Mouse (Mus musculus): ENCODE measurements at regions not wholly inside any gene's neighbourhood (a gene's known extent, or its start where the extent isn't known, plus 50 kb on each side); places are given as distances from the start of the nearest gene placed in this dataset.
A peak's percentile ranks its signal among the peaks of the same experiment; 100 is the strongest.

GRCm38 (mm10) chr4:127675745-127676315 is 294.9 kb downstream of the CK137956 start:
- no peak for ATAC-seq (ENCODE audit: low FRiP score, low TSS enrichment)
- H3K36me3 ChIP-seq (ENCODE audit: insufficient read depth, low read length) = no peaks in the 10 kb centered on the region

GRCm38 (mm10) chr4:127659950-127660349 is 302.0 kb upstream of the Gjb5 start:
- H3K36me3 ChIP-seq (ENCODE audit: insufficient read depth, low read length) = no peaks in the 10 kb centered on the region
- no peaks in the 10 kb centered on the region for H3K27me3 ChIP-seq (ENCODE audit: insufficient read depth, low read length)
- no peak overlapping the region for H3K4me2 ChIP-seq (replicated peaks; ENCODE audit: low read depth, low read length)
- no peaks in the 10 kb centered on the region for H3K4me1 ChIP-seq (ENCODE audit: insufficient read depth, low read length)
- 83% methylated on average over 1 of the region's 1 CpGs for WGBS
- no peak overlapping the region for H3K4me3 ChIP-seq (ENCODE audit: low read length)
- H3K27ac ChIP-seq (ENCODE audit: low read length) = no peak overlapping the region
- no peak overlapping the region for H3K9ac ChIP-seq (replicated peaks; ENCODE audit: low read length)
- no peak for ATAC-seq (ENCODE audit: low FRiP score, low TSS enrichment)
- no peaks in the 10 kb centered on the region for H3K9me3 ChIP-seq (ENCODE audit: low read length)

More at GRCm38 (mm10) chr4:127675745-127676315, 294.9 kb downstream of the CK137956 start:
- H3K4me3 ChIP-seq (ENCODE audit: low read length) = no peak overlapping the region
- H3K9me3 ChIP-seq (ENCODE audit: low read length) = no peaks in the 10 kb centered on the region
- 13% methylated on average over 16 of the region's 16 CpGs for WGBS
- no peak overlapping the region for H3K9ac ChIP-seq (replicated peaks; ENCODE audit: low read length)
- no peak overlapping the region for H3K4me2 ChIP-seq (replicated peaks; ENCODE audit: low read depth, low read length)
- no peaks in the 10 kb centered on the region; the same call in 1 of the 2 replicates for H3K4me1 ChIP-seq (ENCODE audit: insufficient read depth, low read length)
- no peaks in the 10 kb centered on the region for H3K27me3 ChIP-seq (ENCODE audit: insufficient read depth, low read length)
- no peak overlapping the region for H3K27ac ChIP-seq (ENCODE audit: low read length)

- H3K27ac ChIP-seq (ENCODE audit: low read length) = no peak overlapping the region
- no peaks in the 10 kb centered on the region for H3K36me3 ChIP-seq (ENCODE audit: insufficient read depth, low read length)
- no peak overlapping the region for H3K9ac ChIP-seq (replicated peaks; ENCODE audit: low read length)
- H3K4me1 ChIP-seq (ENCODE audit: insufficient read depth, low read length) = no peaks in the 10 kb centered on the region
- H3K27me3 ChIP-seq (ENCODE audit: insufficient read depth, low read length) = no peaks in the 10 kb centered on the region
- H3K4me3 ChIP-seq (ENCODE audit: low read length) = no peak overlapping the region
- no peak overlapping the region for H3K4me2 ChIP-seq (replicated peaks; ENCODE audit: low read depth, low read length)
- WGBS = 83% methylated on average over 5 of the region's 5 CpGs
- H3K9me3 ChIP-seq (ENCODE audit: low read length) = no peaks in the 10 kb centered on the region
- no peak for ATAC-seq (ENCODE audit: low FRiP score, low TSS enrichment)
These were observed 293.6 kb upstream of the Gjb5 start for GRCm38 (mm10) chr4:127651601-127652000.

- no peak for ATAC-seq (ENCODE audit: low FRiP score, low TSS enrichment)
- no peaks in the 10 kb centered on the region for H3K27me3 ChIP-seq (ENCODE audit: insufficient read depth, low read length)
- 27% methylated on average over 5 of the region's 5 CpGs for WGBS
These were observed 290.0 kb upstream of the Gjb5 start for GRCm38 (mm10) chr4:127648011-127648410.

GRCm38 (mm10) chr4:127647189-127647588 is 289.2 kb upstream of the Gjb5 start:
- Histone ChIP-seq H3K27me3 (ENCODE audit: insufficient read depth, low read length) (no peaks in the 10 kb centered on the region), H3K9ac (replicated peaks; ENCODE audit: low read length) (no peak overlapping the region), H3K9me3 (ENCODE audit: low read length) (no peaks in the 10 kb centered on the region), H3K4me3 (ENCODE audit: low read length) (no peak overlapping the region), H3K36me3 (ENCODE audit: insufficient read depth, low read length) (no peaks in the 10 kb centered on the region), H3K4me1 (ENCODE audit: insufficient read depth, low read length) (no peaks in the 10 kb centered on the region), H3K27ac (ENCODE audit: low read length) (no peak overlapping the region), H3K4me2 (replicated peaks; ENCODE audit: low read depth, low read length) (no peak overlapping the region)
- ATAC-seq (ENCODE audit: low FRiP score, low TSS enrichment) = no peak
- 45% methylated on average over 8 of the region's 8 CpGs for WGBS

More at GRCm38 (mm10) chr4:127648011-127648410, 290.0 kb upstream of the Gjb5 start:
- Histone ChIP-seq H3K36me3 (ENCODE audit: insufficient read depth, low read length) (no peaks in the 10 kb centered on the region), H3K9ac (replicated peaks; ENCODE audit: low read length) (no peak overlapping the region), H3K9me3 (ENCODE audit: low read length) (no peaks in the 10 kb centered on the region), H3K4me3 (ENCODE audit: low read length) (no peak overlapping the region), H3K4me1 (ENCODE audit: insufficient read depth, low read length) (no peaks in the 10 kb centered on the region), H3K27ac (ENCODE audit: low read length) (no peak overlapping the region), H3K4me2 (replicated peaks; ENCODE audit: low read depth, low read length) (no peak overlapping the region)

- Histone ChIP-seq H3K9ac (replicated peaks; ENCODE audit: low read length) (no peak overlapping the region), H3K4me2 (replicated peaks; ENCODE audit: low read depth, low read length) (no peak overlapping the region), H3K4me3 (ENCODE audit: low read length) (no peak overlapping the region), H3K27ac (ENCODE audit: low read length) (no peak overlapping the region), H3K27me3 (ENCODE audit: insufficient read depth, low read length) (no peaks in the 10 kb centered on the region), H3K9me3 (ENCODE audit: low read length) (no peaks in the 10 kb centered on the region), H3K36me3 (ENCODE audit: insufficient read depth, low read length) (no peaks in the 10 kb centered on the region), H3K4me1 (ENCODE audit: insufficient read depth, low read length) (0 out of 2 replicates have a peak, but pooled peaks cover 3% of the 10 kb centered on the region)
- peak; percentile 71 for ATAC-seq (ENCODE audit: low FRiP score, low TSS enrichment)
- WGBS = 52% methylated on average over 14 of the region's 14 CpGs
These were observed 282.5 kb upstream of the Gjb5 start for GRCm38 (mm10) chr4:127640251-127641085.

- no peaks in the 10 kb centered on the region for H3K9me3 ChIP-seq (ENCODE audit: low read length)
- no peak overlapping the region for H3K4me3 ChIP-seq (ENCODE audit: low read length)
- no peak for ATAC-seq (ENCODE audit: low FRiP score, low TSS enrichment)
- H3K36me3 ChIP-seq (ENCODE audit: insufficient read depth, low read length) = no peaks in the 10 kb centered on the region
- no peak overlapping the region for H3K27ac ChIP-seq (ENCODE audit: low read length)
- 0 out of 2 replicates have a peak, but pooled peaks cover 3% of the 10 kb centered on the region for H3K4me1 ChIP-seq (ENCODE audit: insufficient read depth, low read length)
- 88% methylated on average over 3 of the region's 3 CpGs for WGBS
- no peaks in the 10 kb centered on the region for H3K27me3 ChIP-seq (ENCODE audit: insufficient read depth, low read length)
- no peak overlapping the region for H3K9ac ChIP-seq (replicated peaks; ENCODE audit: low read length)
- no peak overlapping the region for H3K4me2 ChIP-seq (replicated peaks; ENCODE audit: low read depth, low read length)
These were observed 281.8 kb upstream of the Gjb5 start for GRCm38 (mm10) chr4:127639765-127640164.

- ATAC-seq (ENCODE audit: low FRiP score, low TSS enrichment) = no peak
- Histone ChIP-seq H3K27ac (ENCODE audit: low read length) (no peak overlapping the region), H3K9ac (replicated peaks; ENCODE audit: low read length) (no peak overlapping the region), H3K27me3 (ENCODE audit: insufficient read depth, low read length) (no peaks in the 10 kb centered on the region), H3K4me3 (ENCODE audit: low read length) (no peak overlapping the region), H3K36me3 (ENCODE audit: insufficient read depth, low read length) (no peaks in the 10 kb centered on the region), H3K9me3 (ENCODE audit: low read length) (no peaks in the 10 kb centered on the region), H3K4me1 (ENCODE audit: insufficient read depth, low read length) (0 out of 2 replicates have a peak, but pooled peaks cover 3% of the 10 kb centered on the region), H3K4me2 (replicated peaks; ENCODE audit: low read depth, low read length) (no peak overlapping the region)
- WGBS = 53% methylated on average over 11 of the region's 11 CpGs
These were observed 279.0 kb upstream of the Gjb5 start for GRCm38 (mm10) chr4:127636934-127637333.

GRCm38 (mm10) chr4:127635262-127635661 is 277.3 kb upstream of the Gjb5 start:
- Histone ChIP-seq H3K27me3 (ENCODE audit: insufficient read depth, low read length) (no peaks in the 10 kb centered on the region), H3K27ac (ENCODE audit: low read length) (no peak overlapping the region), H3K4me1 (ENCODE audit: insufficient read depth, low read length) (0 out of 2 replicates have a peak, but pooled peaks cover 1% of the 10 kb centered on the region), H3K4me3 (ENCODE audit: low read length) (no peak overlapping the region), H3K9ac (replicated peaks; ENCODE audit: low read length) (no peak overlapping the region), H3K9me3 (ENCODE audit: low read length) (no peaks in the 10 kb centered on the region), H3K4me2 (replicated peaks; ENCODE audit: low read depth, low read length) (no peak overlapping the region), H3K36me3 (ENCODE audit: insufficient read depth, low read length) (no peaks in the 10 kb centered on the region)
- ATAC-seq (ENCODE audit: low FRiP score, low TSS enrichment) = no peak
- WGBS = 73% methylated on average over 8 of the region's 8 CpGs

GRCm38 (mm10) chr4:127619870-127620269 is 261.9 kb upstream of the Gjb5 start:
- H3K27ac ChIP-seq (ENCODE audit: low read length) = no peak overlapping the region
- H3K4me1 ChIP-seq (ENCODE audit: insufficient read depth, low read length) = no peaks in the 10 kb centered on the region
- peak; percentile 93 for ATAC-seq (ENCODE audit: low FRiP score, low TSS enrichment)
- WGBS = 2% methylated on average over 14 of the region's 14 CpGs
- H3K9me3 ChIP-seq (ENCODE audit: low read length) = no peaks in the 10 kb centered on the region
- H3K9ac ChIP-seq (replicated peaks; ENCODE audit: low read length) = no peak overlapping the region
- H3K4me2 ChIP-seq (replicated peaks; ENCODE audit: low read depth, low read length) = no peak overlapping the region
- no peaks in the 10 kb centered on the region for H3K27me3 ChIP-seq (ENCODE audit: insufficient read depth, low read length)
- no peak overlapping the region for H3K4me3 ChIP-seq (ENCODE audit: low read length)
- H3K36me3 ChIP-seq (ENCODE audit: insufficient read depth, low read length) = no peaks in the 10 kb centered on the region

Data from kidney, embryonic 16.5 days (tissue).